Mouse (Mus musculus) lung, adult 2 months (tissue): ENCODE measurements around the gene Aspm.

Source experiments
- CTCF ChIP-seq: fragments of 200-500 bp; IDR thresholded peaks from 2 replicates; pipeline ENCODE4 v1.5.1; 2011; ENCODE audit warnings: mild to moderate bottlenecking, low read length, control low read depth; ENCODE audit not compliant: insufficient read depth
- POLR2A ChIP-seq: fragments of 200-500 bp; IDR thresholded peaks from 2 replicates; pipeline ENCODE4 v1.6.1; 2011; ENCODE audit warnings: low read depth, mild to moderate bottlenecking, control low read depth, low read length, borderline replicate concordance; ENCODE audit errors: extremely low read depth

DNA sequence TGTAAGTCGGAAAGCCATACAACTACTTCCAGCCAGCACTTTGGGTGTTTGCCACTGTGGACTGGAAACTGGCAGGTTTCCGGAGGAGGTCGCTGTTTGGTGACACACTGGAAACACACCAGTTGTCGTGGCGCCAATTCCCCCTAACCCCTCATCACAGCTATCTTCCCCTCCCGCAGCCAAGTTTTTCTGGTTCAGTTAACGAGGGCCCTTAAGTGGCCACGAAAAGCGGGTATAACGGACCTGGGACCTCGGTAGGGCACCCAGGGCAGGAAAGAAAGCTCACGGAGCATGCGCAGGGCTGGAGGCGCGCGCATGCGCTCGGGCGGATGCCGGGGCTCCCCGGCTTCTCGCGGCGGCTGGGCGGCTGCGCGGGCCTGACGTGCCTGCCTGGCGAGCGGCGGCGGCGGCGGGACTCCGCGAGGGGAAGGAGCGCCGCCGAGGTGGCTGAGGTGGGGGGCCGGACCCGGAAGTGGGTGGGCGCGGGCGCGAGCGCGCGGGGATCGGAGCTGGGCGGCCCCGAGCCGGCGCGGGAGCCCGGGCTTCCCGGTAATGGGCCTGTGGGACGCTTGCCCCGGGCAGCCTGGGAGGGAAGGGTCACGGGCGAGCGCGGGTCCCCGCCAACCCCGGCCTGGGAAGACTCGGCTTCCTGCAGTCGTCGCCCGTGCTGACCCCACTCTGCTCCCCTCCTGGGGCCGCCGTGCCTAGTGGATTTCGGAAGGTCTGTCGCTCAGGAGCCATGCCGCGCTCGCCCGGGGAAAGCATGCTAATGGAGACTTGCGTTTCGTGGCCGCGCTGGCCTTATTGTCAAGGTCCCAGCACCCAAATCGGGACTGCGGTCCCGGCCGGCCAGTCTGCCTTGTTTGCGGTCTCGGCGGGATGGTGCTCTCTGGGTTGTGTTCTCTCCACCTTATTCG is 32.4 kb upstream of the Aspm start, which contains the start of gene Zbtb41:
- TF ChIP-seq CTCF, result peak; percentile 61
- TF ChIP-seq POLR2A, result peak; percentile 56; the same call in 1 of the 2 replicates
